Mouse (Mus musculus): Measurements from ENCODE around the gene Bag3.

Bag3 gene

GRCm38 (mm10) chr7:128523349-128523961 is at the start of gene Bag3:
Gene Bag3 (plus strand): TSS chr7:128523616.
- peak; percentile 87 for DNase-seq (ENCODE audit: low read depth)

DNA sequence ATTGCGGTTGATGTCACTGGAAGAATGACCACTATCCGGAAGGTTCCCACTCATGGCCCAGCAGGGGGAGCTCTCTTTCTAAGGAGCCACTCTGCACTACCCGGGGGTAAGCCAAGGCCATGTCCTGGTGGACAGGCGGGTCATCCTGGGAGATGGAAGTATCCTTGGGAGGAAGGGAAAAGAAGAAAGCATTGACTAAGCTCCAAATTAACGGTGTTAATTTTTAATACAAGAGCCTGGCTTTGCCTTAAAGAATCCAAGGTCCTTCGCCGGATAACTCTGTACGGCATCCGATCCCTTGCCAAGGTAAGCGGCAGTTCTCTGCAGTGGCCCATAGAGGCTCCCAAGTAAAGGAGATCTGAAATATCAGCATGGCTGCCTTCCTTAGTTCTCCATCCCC is 49.1 kb upstream of the Bag3 start:
- DNase-seq (ENCODE audit: low read depth): peak; percentile 31

- no peak for DNase-seq (ENCODE audit: low read depth)
Measured at GRCm38 (mm10) chr7:128488986-128489385, 34.4 kb upstream of the Bag3 start.

GRCm38 (mm10) chr7:128494546-128494945 is 28.9 kb upstream of the Bag3 start:
- DNase-seq (ENCODE audit: low read depth): peak; percentile 11

GRCm38 (mm10) chr7:128499801-128500200 is 23.6 kb upstream of the Bag3 start:
- no peak for DNase-seq (ENCODE audit: low read depth)

DNA sequence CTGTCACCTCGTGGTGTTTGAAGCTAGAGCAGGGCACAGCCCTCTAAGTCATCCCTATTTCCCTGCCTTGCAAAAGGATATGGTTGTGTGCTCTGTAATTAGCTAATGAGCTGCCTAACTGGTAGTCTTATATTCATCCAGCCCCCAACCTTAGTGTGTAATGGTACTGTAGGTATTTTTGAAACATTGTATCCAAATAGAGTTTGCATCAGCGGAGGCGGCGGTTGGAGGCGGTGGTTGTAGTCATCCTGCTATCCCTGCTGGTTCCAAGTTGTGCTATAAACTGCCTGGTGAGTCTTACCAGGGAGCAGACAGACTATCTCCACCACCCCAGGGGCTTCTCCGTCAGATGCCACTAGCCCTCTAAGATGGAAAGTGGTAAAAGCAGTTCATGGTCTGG is 19.3 kb upstream of the Bag3 start:
- no peak for DNase-seq (ENCODE audit: low read depth)

GRCm38 (mm10) chr7:128511936-128512335 is 11.5 kb upstream of the Bag3 start:
- no peak for DNase-seq (ENCODE audit: low read depth)

DNA sequence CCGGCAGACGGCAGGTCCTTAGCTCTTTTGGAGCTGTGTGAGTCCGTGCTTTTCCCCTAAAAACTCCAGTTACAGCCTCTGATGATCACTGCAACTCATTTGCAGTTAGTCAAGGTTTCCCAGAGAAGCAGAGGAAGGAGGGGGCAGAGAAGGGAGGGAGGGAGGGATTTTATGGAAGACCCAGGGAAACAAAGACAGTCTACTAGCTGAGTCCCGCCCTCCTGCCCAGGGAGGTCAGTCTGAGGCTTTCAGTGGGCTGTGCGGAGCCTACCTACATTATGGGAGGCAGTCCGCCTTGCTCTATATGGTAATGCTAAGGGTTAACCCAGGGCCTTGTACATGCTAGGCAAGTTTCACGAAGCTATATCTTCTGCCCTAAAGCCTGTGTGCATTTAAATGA is 9.9 kb upstream of the Bag3 start:
- no peak for DNase-seq (ENCODE audit: low read depth)

DNA sequence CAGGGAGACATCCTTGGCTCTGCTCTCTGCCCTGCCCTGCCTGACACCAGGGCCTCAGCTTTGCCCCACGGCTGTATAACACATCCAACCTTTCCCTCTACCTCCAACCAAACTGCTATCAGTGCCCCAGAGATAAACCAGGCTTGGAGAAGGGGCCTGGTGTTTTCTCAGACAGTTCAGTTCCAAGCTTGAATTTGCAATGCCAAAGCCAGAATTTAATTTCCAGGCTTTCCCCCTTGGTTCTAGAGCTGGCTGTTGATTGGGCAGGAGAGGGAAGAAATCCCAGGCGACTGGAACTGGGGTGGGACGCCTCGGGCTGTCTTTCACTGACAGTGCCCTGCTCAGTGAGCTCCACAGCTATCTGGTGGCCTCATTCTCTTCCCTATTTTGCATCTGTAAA is 9.1 kb upstream of the Bag3 start:
- no peak for DNase-seq (ENCODE audit: low read depth)

DNA sequence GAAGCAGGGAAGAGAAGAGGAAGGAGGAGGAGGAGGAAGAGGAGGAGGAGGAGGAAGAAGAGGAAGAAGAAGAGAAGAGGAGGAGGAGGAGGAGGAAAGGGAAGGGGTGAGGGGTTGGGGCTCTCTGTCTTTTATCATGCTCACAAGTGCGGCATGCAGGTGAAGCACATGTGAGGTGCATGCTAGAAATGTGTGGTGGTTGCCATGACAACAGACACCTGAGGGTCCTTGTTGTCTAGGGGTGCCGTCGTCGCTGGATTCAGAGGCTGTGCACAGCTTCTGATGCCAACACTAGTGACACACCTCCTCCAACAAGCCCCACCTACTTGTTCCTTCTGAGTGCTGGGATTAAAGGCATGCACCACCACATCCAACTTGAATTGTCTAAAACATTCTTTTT is 7.1 kb upstream of the Bag3 start:
- DNase-seq (ENCODE audit: low read depth): no peak

DNA sequence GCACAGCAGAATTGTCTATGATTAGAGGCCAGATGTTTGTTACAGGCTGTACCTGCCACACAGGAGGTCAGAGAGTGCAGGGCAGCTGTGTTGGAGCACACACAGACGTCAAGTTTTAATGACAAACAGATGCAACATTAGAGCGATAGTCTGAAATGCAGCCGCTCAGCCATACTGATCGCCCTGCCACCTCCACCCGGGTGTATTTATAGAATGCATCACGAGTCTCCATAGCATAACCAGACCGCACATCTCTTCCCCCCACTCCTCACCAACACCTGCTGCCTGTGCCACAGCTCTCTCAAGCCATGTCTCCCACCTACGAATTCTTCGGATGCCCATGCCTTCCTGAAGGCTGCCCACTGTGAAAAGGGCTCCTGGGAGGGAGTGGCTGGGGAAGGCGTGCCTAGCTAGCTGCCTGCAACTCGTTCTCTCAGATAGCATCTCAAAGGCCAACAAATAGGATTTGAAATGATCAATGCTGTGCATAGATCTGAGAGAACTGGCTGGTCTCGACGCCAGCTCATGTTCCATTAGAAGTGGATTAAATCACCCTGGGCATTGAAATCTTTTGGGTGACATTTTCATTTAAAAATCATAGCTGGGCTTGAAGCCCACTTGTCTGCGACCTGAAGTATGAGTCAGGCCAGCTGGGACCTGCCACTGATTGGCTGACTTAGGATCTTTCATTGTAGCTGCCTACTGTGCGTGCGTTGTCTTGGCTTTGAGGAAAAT is 3.9 kb upstream of the Bag3 start:
- no peak for DNase-seq (ENCODE audit: low read depth)

- peak; percentile 46 for DNase-seq (ENCODE audit: low read depth)
Measured at GRCm38 (mm10) chr7:128523962-128524581, 656 bp downstream of the Bag3 start.

DNA sequence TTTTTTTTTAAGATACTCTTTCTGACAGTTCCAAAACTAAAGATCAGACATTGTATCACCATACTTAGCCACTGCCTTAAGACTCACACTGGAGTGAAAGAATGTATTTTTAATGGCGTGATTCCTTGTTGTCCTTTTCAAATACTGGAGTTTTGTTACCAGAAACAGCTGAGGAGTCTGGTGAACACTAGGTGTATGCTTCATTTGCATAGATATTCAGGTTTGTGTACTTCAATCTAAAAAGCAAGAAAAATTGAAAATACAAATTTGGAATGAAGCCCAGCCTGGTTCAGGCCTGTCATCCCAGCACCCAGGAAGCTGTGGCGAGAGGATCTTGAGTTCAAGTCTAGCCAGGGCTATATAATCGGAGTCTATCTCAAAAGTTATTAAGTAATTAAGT is 1.2 kb downstream of the Bag3 start:
- no peak for DNase-seq (ENCODE audit: low read depth)

- peak; percentile 30 for DNase-seq (ENCODE audit: low read depth)
Measured at GRCm38 (mm10) chr7:128526611-128527010, 3.2 kb downstream of the Bag3 start.

GRCm38 (mm10) chr7:128528596-128528995 is 5.2 kb downstream of the Bag3 start:
- DNase-seq (ENCODE audit: low read depth): no peak

GRCm38 (mm10) chr7:128529126-128529525 is 5.7 kb downstream of the Bag3 start:
- DNase-seq (ENCODE audit: low read depth): no peak

DNA sequence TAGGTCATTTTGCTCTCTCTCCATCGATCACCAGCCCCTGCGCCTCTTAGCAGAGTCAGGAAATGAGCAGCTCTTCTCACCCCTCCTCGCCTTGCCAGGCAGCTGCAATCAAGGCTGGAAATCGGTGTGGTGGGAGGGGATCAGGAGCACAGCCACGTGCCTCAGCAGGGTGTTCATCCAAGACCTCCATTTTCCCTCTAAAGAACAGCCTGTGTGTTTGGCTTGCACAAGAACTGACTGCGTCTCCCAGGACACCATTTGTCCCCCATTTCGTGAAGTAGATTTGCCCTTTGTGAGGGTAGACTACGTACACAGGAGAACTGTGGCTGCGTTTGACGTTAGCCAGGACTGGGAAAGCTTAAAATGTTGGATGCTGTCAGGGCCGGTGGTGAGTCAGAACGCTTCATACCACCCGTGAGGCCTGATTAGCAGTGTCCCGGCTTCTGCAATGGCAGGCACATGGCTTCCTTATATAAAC is 6.2 kb downstream of the Bag3 start:
- no peak for DNase-seq (ENCODE audit: low read depth)

GRCm38 (mm10) chr7:128531031-128531430 is 7.6 kb downstream of the Bag3 start:
- DNase-seq (ENCODE audit: low read depth): no peak

GRCm38 (mm10) chr7:128531929-128532328 is 8.5 kb downstream of the Bag3 start:
- no peak for DNase-seq (ENCODE audit: low read depth)

DNA sequence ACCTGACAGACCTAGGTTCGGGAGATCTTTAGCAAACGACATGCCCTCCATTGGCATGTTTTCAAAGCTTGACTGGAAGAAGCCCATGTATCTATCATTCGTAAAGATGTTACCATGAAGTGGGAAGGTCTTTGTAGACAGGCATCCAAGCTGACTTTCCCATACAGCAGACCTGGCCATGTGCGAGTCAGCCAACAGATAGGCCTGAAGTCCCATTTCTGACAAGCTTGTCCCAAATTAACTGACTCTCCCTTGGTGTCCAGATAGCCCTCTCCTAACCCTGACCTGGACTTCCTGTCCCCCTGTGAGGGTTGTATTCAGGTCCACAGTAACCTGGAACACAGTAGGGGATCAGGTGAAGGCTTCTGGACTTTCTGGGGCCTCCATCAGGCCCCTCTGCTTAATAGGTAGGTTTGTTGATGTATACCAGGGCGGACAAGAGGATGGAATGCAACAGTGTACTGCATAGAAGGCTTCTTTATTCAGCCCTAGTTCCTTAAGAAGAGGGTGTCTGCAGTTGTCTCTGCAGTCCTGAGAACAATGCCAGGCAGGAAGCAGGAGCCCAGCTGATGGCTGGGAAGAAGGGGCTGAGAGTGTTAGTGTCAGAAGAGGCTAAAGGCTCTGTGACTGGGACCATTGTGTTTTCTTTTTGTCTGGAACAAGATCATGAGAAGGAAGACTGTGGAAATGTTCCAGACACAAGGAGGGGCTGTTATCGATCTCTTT is 9.2 kb downstream of the Bag3 start:
- DNase-seq (ENCODE audit: low read depth): no peak

DNA sequence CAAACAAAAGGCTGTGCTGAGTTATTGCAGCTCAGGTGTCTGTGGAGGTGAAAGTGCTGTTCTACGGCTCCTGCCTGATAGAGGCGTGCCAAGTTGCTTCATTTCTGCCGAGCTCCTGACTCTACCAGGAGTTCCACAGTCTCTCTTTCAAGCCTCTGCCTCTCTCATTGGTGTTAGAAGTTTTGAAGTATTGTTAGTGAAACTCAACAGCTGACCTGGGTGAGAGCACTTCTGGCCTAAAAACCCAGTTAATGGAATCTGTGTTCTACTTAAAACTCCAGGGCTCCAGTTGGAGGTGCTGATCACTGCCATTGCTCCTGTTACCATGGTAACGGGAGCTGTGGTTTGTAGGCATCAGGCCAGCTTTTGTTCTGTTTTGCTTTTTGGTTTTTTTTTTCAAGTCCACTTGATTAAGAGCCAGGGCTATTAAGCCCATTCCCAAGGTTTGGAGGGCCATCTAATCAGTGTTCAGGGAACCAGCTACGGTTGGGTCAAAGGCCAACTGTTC is 11.6 kb downstream of the Bag3 start:
- no peak for DNase-seq (ENCODE audit: low read depth)

DNA sequence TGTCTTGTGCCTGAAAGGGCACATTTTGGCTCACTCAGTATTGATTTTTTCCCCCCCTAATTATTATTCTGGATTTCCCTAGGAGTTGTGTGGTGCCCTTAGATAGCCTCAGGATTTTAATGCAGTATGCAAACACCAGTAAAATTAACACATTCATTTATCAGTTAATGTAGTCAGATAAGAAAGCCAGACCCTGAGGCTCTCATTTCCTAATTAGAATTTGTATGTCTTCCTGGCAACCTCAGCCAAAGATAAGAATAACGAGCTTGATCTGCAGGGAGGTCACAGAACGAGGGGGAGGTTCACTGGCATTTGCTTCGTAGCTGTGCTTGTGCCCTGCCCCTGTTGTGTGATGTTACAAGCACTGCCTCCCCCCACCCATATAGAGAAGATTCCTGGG is 12.7 kb downstream of the Bag3 start:
- no peak for DNase-seq (ENCODE audit: low read depth)
